Mouse (Mus musculus) thymus, postnatal 36 days (tissue): ENCODE results near the gene Acot4.
"Not testable (repeated sequence)": the region's sequence is repeated elsewhere in the genome, so short reads cannot be mapped to it uniquely, and the experiment has no call there.

Source experiments
- DNase-seq, 2 experiments: peaks; one replicate each; pipeline ENCODE4 v3.0.0; 2022; ENCODE audit warnings: mixed read lengths in 2 of 2

Gene Acot4

GRCm38 (mm10) chr12:84032854-84033253 is 5.3 kb upstream of the Acot4 start:
- no peak for DNase-seq

GRCm38 (mm10) chr12:84033302-84033701 is 4.9 kb upstream of the Acot4 start:
- not testable (repeated sequence) for DNase-seq

- no peak for DNase-seq
Measured at GRCm38 (mm10) chr12:84034108-84034507, 4.1 kb upstream of the Acot4 start.

- peak; percentile 2 to 13 for DNase-seq
Measured at GRCm38 (mm10) chr12:84038691-84039111, 522 bp downstream of the Acot4 start, which contains the start of gene Gm49366. Gm49366 (plus strand) TSS chr12:84038935.

- no peak for DNase-seq
Measured at GRCm38 (mm10) chr12:84042248-84042647, 4.1 kb downstream of the Acot4 start.

- DNase-seq: no peak
Measured at GRCm38 (mm10) chr12:84044045-84044444, 5.9 kb downstream of the Acot4 start.

GRCm38 (mm10) chr12:84046906-84047305 is 8.7 kb downstream of the Acot4 start:
- DNase-seq: no peak

GRCm38 (mm10) chr12:84050744-84051143 is 12.6 kb downstream of the Acot4 start:
- not testable (repeated sequence) for DNase-seq

GRCm38 (mm10) chr12:84051937-84052474 is 13.8 kb downstream of the Acot4 start, which contains the start of gene Acot3:
Acot3 (plus strand) TSS chr12:84052144.
- no peak for DNase-seq

- DNase-seq: no peak
Measured at GRCm38 (mm10) chr12:84052609-84053008, 14.4 kb downstream of the Acot4 start.

- DNase-seq: no peak
Measured at GRCm38 (mm10) chr12:84053173-84053572, 15.0 kb downstream of the Acot4 start.

- DNase-seq: no peak
Measured at GRCm38 (mm10) chr12:84053679-84054391, 15.7 kb downstream of the Acot4 start.

GRCm38 (mm10) chr12:84060946-84061345 is 22.8 kb downstream of the Acot4 start:
- no peak for DNase-seq

GRCm38 (mm10) chr12:84062336-84062735 is 24.2 kb downstream of the Acot4 start:
- DNase-seq: no peak

- DNase-seq: peak in 1 of 2 experiments; percentile 22
Measured at GRCm38 (mm10) chr12:84063228-84063627, 25.0 kb downstream of the Acot4 start.

- no peak for DNase-seq
Measured at GRCm38 (mm10) chr12:84063833-84064232, 25.7 kb downstream of the Acot4 start.

- DNase-seq: no peak
Measured at GRCm38 (mm10) chr12:84064621-84065020, 26.4 kb downstream of the Acot4 start.

- DNase-seq: no peak
Measured at GRCm38 (mm10) chr12:84067752-84068151, 29.6 kb downstream of the Acot4 start.

- no peak for DNase-seq
Measured at GRCm38 (mm10) chr12:84068296-84068695, 30.1 kb downstream of the Acot4 start.

GRCm38 (mm10) chr12:84068986-84069385 is 30.8 kb downstream of the Acot4 start, which contains the start of gene Acot5:
Acot5 (plus strand) TSS chr12:84069325.
- no peak for DNase-seq

GRCm38 (mm10) chr12:84069582-84069981 is 31.4 kb downstream of the Acot4 start:
- DNase-seq: peak; percentile 20 to 36

GRCm38 (mm10) chr12:84071696-84072095 is 33.5 kb downstream of the Acot4 start:
- no peak for DNase-seq

GRCm38 (mm10) chr12:84077371-84077990 is 39.3 kb downstream of the Acot4 start:
- DNase-seq: no peak

GRCm38 (mm10) chr12:84083842-84084241 is 45.7 kb downstream of the Acot4 start:
- DNase-seq: no peak
